Mouse (Mus musculus): ENCODE results near the gene Tead1.

- TF ChIP-seq CTCF (IDR thresholded peaks at IDR 0.05; ENCODE audit: borderline replicate concordance, insufficient read depth, low read depth, low read length) = no peak
- TF ChIP-seq POLR2A (IDR thresholded peaks at IDR 0.05; ENCODE audit: borderline replicate concordance, insufficient read depth, low read length) = no peak
These were observed 115.4 kb downstream of the Tead1 start for GRCm38 (mm10) chr7:112794481-112794880.
